Mouse (Mus musculus): ENCODE measurements around the gene 4933430I17Rik.

- no peak for TF ChIP-seq POLR2AphosphoS5 (IDR thresholded peaks at IDR 0.05; ENCODE audit: borderline replicate concordance, low read depth, low read length)
- no peak for TF ChIP-seq POLR2A (IDR thresholded peaks at IDR 0.05; ENCODE audit: control insufficient read depth in 1 of 2, insufficient read depth in 1 of 2, low read depth in 1 of 2, low read length in 2 of 2, poor library complexity in 1 of 2)
- TF ChIP-seq CTCF (IDR thresholded peaks at IDR 0.05 in 2 of 3, conservative IDR thresholded peaks at IDR 0.05 in 1 of 3; ENCODE audit: control insufficient read depth in 1 of 3, insufficient read depth in 1 of 3, low read depth in 2 of 3, low read length in 3 of 3, poor library complexity in 1 of 3, severe bottlenecking in 1 of 3), result no peak
- TF ChIP-seq MAX (IDR thresholded peaks at IDR 0.05; ENCODE audit: low read length), result no peak
- TF ChIP-seq E2F4 (IDR thresholded peaks at IDR 0.05; ENCODE audit: borderline replicate concordance, low read depth, low read length), result no peak
- TF ChIP-seq EP300 (IDR thresholded peaks at IDR 0.05; ENCODE audit: low read depth in 1 of 2, low read length in 2 of 2), result no peak
- TF ChIP-seq ZMIZ1 (IDR thresholded peaks at IDR 0.05; ENCODE audit: low read depth, low read length), result no peak
- TF ChIP-seq UBTF (IDR thresholded peaks at IDR 0.05; ENCODE audit: borderline replicate concordance, insufficient read depth, low read depth, low read length), result no peak
- TF ChIP-seq MYB (IDR thresholded peaks at IDR 0.05; ENCODE audit: low read depth, low read length), result no peak
These were observed 32.5 kb upstream of the 4933430I17Rik start for GRCm38 (mm10) chr4:62492682-62493081.

Data from MEL (cell line).